Comparison of ENCODE assay signal across 28 mouse cellular contexts in genomic region chr19:32277869-32278268, GRCm38 (mm10).
DNase-seq lines count a peak whose midpoint lies in the region; ATAC-seq and TF ChIP-seq lines count a peak whose summit lies in the region.
"Had no signal": no experiment of that assay in that cellular context is flagged by ENCODE, and none has a peak within 500 bp of the region (broad histone marks: within the 10 kb centered on the region; RNA-seq: fewer than 3 reads in every experiment).

No protein-coding gene starts in this region.

- no peak overlapping the region for H3K4me3 ChIP-seq in kidney, embryonic 15.5 days (replicated peaks)
- peak overlapping the region; percentile 62 for H3K4me3 ChIP-seq in megakaryocyte, embryonic 14.5 days (replicated peaks)
- H3K4me3 ChIP-seq in liver, embryonic 14.5 days (ENCODE audit: insufficient read depth in 1 of 2, low read depth in 2 of 2, low read length in 2 of 2): no peak overlapping the region
- H3K4me3 ChIP-seq: forebrain, embryonic 15.5 days; heart, embryonic 13.5 days; hindbrain, embryonic 10.5 days; hindbrain, embryonic 15.5 days; left cerebral cortex, adult 2 months; midbrain, embryonic 13.5 days; stomach, embryonic 15.5 days had no signal

- no peak overlapping the region for H3K4me2 ChIP-seq in kidney, embryonic 15.5 days
- no peak overlapping the region for H3K4me2 ChIP-seq in liver, embryonic 14.5 days (ENCODE audit: low read depth)
- H3K4me2 ChIP-seq: forebrain, embryonic 15.5 days; heart, embryonic 13.5 days; hindbrain, embryonic 15.5 days; lung, embryonic 14.5 days; midbrain, embryonic 13.5 days; stomach, embryonic 15.5 days had no signal

- WGBS in kidney, embryonic 15.5 days: 65% methylated on average over 3 of the region's 3 CpGs
- 20% methylated on average over 3 of the region's 3 CpGs for WGBS in liver, embryonic 14.5 days (ENCODE audit: insufficient replicate concordance)

- H3K9me3 ChIP-seq in kidney, embryonic 15.5 days (replicated peaks): no peaks in the 10 kb centered on the region
- H3K9me3 ChIP-seq in megakaryocyte, embryonic 14.5 days: no peaks in the 10 kb centered on the region
- no peaks in the 10 kb centered on the region for H3K9me3 ChIP-seq in liver, embryonic 14.5 days (ENCODE audit: control insufficient read depth, low read length)
- H3K9me3 ChIP-seq: forebrain, embryonic 15.5 days; heart, embryonic 13.5 days; hindbrain, embryonic 10.5 days; hindbrain, embryonic 15.5 days; midbrain, embryonic 13.5 days; stomach, embryonic 15.5 days had no signal

- TF ChIP-seq EP300 in liver, embryonic 14.5 days (IDR thresholded peaks at IDR 0.05; ENCODE audit: low read depth): no peak

- no peak for DNase-seq in kidney, adult 18-20 months
- DNase-seq in liver, embryonic 14.5 days (ENCODE audit: low read depth in 3 of 3, low spot score in 3 of 3): no peak
- peak; percentile 63 for DNase-seq in naive thymus-derived CD4-positive, alpha-beta T cell, adult 2 months (ENCODE audit: low read depth)
- DNase-seq in spleen, postnatal 36 days (ENCODE audit: low spot score in 2 of 2): no peak
- no peak for DNase-seq in thymus, postnatal 36 days
- DNase-seq: adrenal gland, adult 8-10 months; cerebellum, adult 2 months; cerebellum, postnatal 14 days; heart, postnatal 10 days; kidney, postnatal 10 days; left cerebral cortex, postnatal 4 days; lung, embryonic 14.5 days; lung, postnatal 14 days; retina, postnatal 1 day; right cerebral cortex, postnatal 14 days; thymus, postnatal 14 days had no signal

- peaks cover 43% of the 10 kb centered on the region for H3K4me1 ChIP-seq in kidney, embryonic 15.5 days
- peaks cover 96% of the 10 kb centered on the region for H3K4me1 ChIP-seq in megakaryocyte, embryonic 14.5 days
- peaks cover 20 to 59% of the 10 kb centered on the region in 2 experiments for H3K4me1 ChIP-seq in liver, embryonic 14.5 days (replicated peaks; ENCODE audit: control insufficient read depth in 2 of 2, insufficient read depth in 2 of 2, low read length in 1 of 2)
- H3K4me1 ChIP-seq: forebrain, embryonic 15.5 days; hindbrain, embryonic 15.5 days had no signal

- H3K27ac ChIP-seq in kidney, embryonic 15.5 days: 0 out of 2 replicates have a peak overlapping the region, but pooled peaks have one; percentile 39
- H3K27ac ChIP-seq in liver, embryonic 14.5 days: no peak overlapping the region; the same call in 1 of the 2 replicates
- H3K27ac ChIP-seq: forebrain, embryonic 15.5 days; heart, embryonic 13.5 days; hindbrain, embryonic 10.5 days; hindbrain, embryonic 15.5 days; left cerebral cortex, adult 2 months; midbrain, embryonic 13.5 days; stomach, embryonic 15.5 days had no signal

- H3K9ac ChIP-seq in kidney, embryonic 15.5 days: no peak overlapping the region
- peak overlapping the region; percentile 27; the same call in 1 of the 2 replicates for H3K9ac ChIP-seq in liver, embryonic 14.5 days (replicated peaks)
- H3K9ac ChIP-seq: forebrain, embryonic 15.5 days; heart, embryonic 13.5 days; hindbrain, embryonic 15.5 days; lung, embryonic 14.5 days; midbrain, embryonic 13.5 days; stomach, embryonic 15.5 days had no signal

- no peak for ATAC-seq in kidney, embryonic 15.5 days (replicated peaks; ENCODE audit: low FRiP score)
- ATAC-seq in megakaryocyte, adult 5-6 weeks (ENCODE audit: poor library complexity, severe bottlenecking): no peak
- peak; percentile 33; the same call in 1 of the 2 replicates for ATAC-seq in liver, embryonic 14.5 days (ENCODE audit: insufficient read depth)
- ATAC-seq: activated CD4-positive, CD25-positive, alpha-beta regulatory T cell, adult 4 months; CD4-positive, CD25-positive, alpha-beta regulatory T cell, adult 4 months; forebrain, embryonic 15.5 days; midbrain, embryonic 13.5 days had no signal

- no peaks in the 10 kb centered on the region for H3K27me3 ChIP-seq in kidney, embryonic 15.5 days
- H3K27me3 ChIP-seq in megakaryocyte, embryonic 14.5 days (replicated peaks): no peaks in the 10 kb centered on the region
- H3K27me3 ChIP-seq in liver, embryonic 14.5 days (ENCODE audit: control insufficient read depth, insufficient read depth, low read length): no peaks in the 10 kb centered on the region
- H3K27me3 ChIP-seq: forebrain, embryonic 15.5 days; heart, embryonic 13.5 days; hindbrain, embryonic 15.5 days; midbrain, embryonic 13.5 days; stomach, embryonic 15.5 days had no signal

- H3K36me3 ChIP-seq in kidney, embryonic 15.5 days: no peaks in the 10 kb centered on the region
- H3K36me3 ChIP-seq in megakaryocyte, embryonic 14.5 days (replicated peaks; ENCODE audit: low read length): peaks cover 17% of the 10 kb centered on the region
- no peaks in the 10 kb centered on the region for H3K36me3 ChIP-seq in liver, embryonic 14.5 days (replicated peaks; ENCODE audit: control insufficient read depth, insufficient read depth, low read depth)
- H3K36me3 ChIP-seq: forebrain, embryonic 15.5 days; heart, embryonic 13.5 days; hindbrain, embryonic 10.5 days; hindbrain, embryonic 15.5 days; midbrain, embryonic 13.5 days; stomach, embryonic 15.5 days had no signal

- no peak for TF ChIP-seq CTCF in liver, embryonic 14.5 days (IDR thresholded peaks at IDR 0.05; ENCODE audit: low read depth)
